14 mouse cellular contexts compared by ENCODE assay signal in genomic region chr2:144487476-144487875, GRCm38 (mm10). TPM values are rescaled to one million over a fixed set of nuclear protein-coding genes. Genes with fewer than 3 reads are reported as not detected.
DNase-seq lines count a peak whose midpoint lies in the region; ATAC-seq lines count a peak whose summit lies in the region.
"Had no signal": no experiment of that assay in that cellular context is flagged by ENCODE, and none has a peak within 500 bp of the region (broad histone marks: within the 10 kb centered on the region; RNA-seq: fewer than 3 reads in every experiment).

No protein-coding gene starts in this region.

- no peak overlapping the region for H3K4me3 ChIP-seq in kidney, embryonic 15.5 days (replicated peaks)
- H3K4me3 ChIP-seq: hindbrain, embryonic 13.5 days; midbrain, embryonic 12.5 days had no signal

- no peak overlapping the region for H3K9ac ChIP-seq in kidney, embryonic 15.5 days
- H3K9ac ChIP-seq: hindbrain, embryonic 13.5 days; midbrain, embryonic 12.5 days had no signal

- no peak for DNase-seq in kidney, postnatal 14 days
- DNase-seq in NIH3T3 (ENCODE audit: low read depth) = peak; percentile 78
- peak; percentile 27 for DNase-seq in fibroblast of lung, adult 2 months (ENCODE audit: low read depth)
- DNase-seq in retina, postnatal 1 day = peak; percentile 24
- DNase-seq in spleen, postnatal 14 days (ENCODE audit: low spot score in 2 of 2) = no peak
- no peak for DNase-seq in heart, adult 8-10 months (ENCODE audit: low spot score)
- DNase-seq: adrenal gland, postnatal 36 days; heart, adult 11 months; kidney, adult 2 months; lung, postnatal 4 days; thymus, adult 18-20 months had no signal

- H3K27ac ChIP-seq in kidney, embryonic 15.5 days = peak overlapping the region; percentile 41; the same call in 1 of the 2 replicates
- H3K27ac ChIP-seq: hindbrain, embryonic 13.5 days; midbrain, embryonic 12.5 days had no signal

- H3K9me3 ChIP-seq in kidney, embryonic 15.5 days (replicated peaks) = no peaks in the 10 kb centered on the region
- H3K9me3 ChIP-seq: hindbrain, embryonic 13.5 days; midbrain, embryonic 12.5 days had no signal

- 62% methylated on average over 6 of the region's 6 CpGs for WGBS in kidney, embryonic 15.5 days

- H3K36me3 ChIP-seq in kidney, embryonic 15.5 days = no peaks in the 10 kb centered on the region
- H3K36me3 ChIP-seq: midbrain, embryonic 12.5 days had no signal

- no peaks in the 10 kb centered on the region for H3K4me1 ChIP-seq in kidney, embryonic 15.5 days
- H3K4me1 ChIP-seq: hindbrain, embryonic 13.5 days; midbrain, embryonic 12.5 days had no signal

- no peaks in the 10 kb centered on the region for H3K27me3 ChIP-seq in kidney, embryonic 15.5 days
- H3K27me3 ChIP-seq: hindbrain, embryonic 13.5 days; midbrain, embryonic 12.5 days had no signal

- ATAC-seq in kidney, embryonic 15.5 days (replicated peaks; ENCODE audit: low FRiP score) = no peak

- H3K4me2 ChIP-seq in kidney, embryonic 15.5 days = no peak overlapping the region
- H3K4me2 ChIP-seq: hindbrain, embryonic 13.5 days; midbrain, embryonic 12.5 days had no signal

RNA-seq across cellular contexts. Expression of gene Dzank1, which starts 39.7 kb away (rescaled TPM):
- 0.91 and 1.2 TPM in 2 replicates for polyA plus RNA-seq in kidney, embryonic 15.5 days (2015; fragmentation: Nextera tagmentation; extraction: Ambion mirVana)
- total RNA-seq in heart, adult 8-10 months (2022) = 1 to 10 TPM in 2 of 4 experiments, under 1 TPM in 2; 0.57 to 4.0 (median 0.98) TPM

RNA-seq across cellular contexts. Expression of gene Polr3f, which starts 40.0 kb away (rescaled TPM):
- 26.1 and 30.0 TPM in 2 replicates for polyA plus RNA-seq in kidney, embryonic 15.5 days (2015; fragmentation: Nextera tagmentation; extraction: Ambion mirVana)
- total RNA-seq in heart, adult 8-10 months (2022) = 10 to 100 TPM; 10.6 to 12.8 (median 11.5) TPM

Comparison
In these comparisons a context has a peak if more than half of its experiments do, and no peak if none do; other contexts are left out.
1. DNase-seq: peak in NIH3T3 (single experiment), fibroblast of lung, adult 2 months (single experiment) and retina, postnatal 1 day (single experiment); none in kidney, postnatal 14 days (single experiment), spleen, postnatal 14 days (0 of 2) and heart, adult 8-10 months (single experiment).